Mouse (Mus musculus) embryonic fibroblast, embryonic 13.5 days (primary cell): ENCODE data around the gene Polrmt.

Source experiments
- CTCF ChIP-seq: IDR thresholded peaks from 2 replicates; pipeline ENCODE4 v1.5.1; 2011; ENCODE audit warnings: mild to moderate bottlenecking, control low read depth, low read length, moderate library complexity, borderline replicate concordance; ENCODE audit not compliant: insufficient read depth
- POLR2A ChIP-seq: IDR thresholded peaks from 2 replicates; pipeline ENCODE4 v1.6.1; 2011; ENCODE audit warnings: low read depth, mild to moderate bottlenecking, control low read depth, low read length, moderate library complexity

DNA sequence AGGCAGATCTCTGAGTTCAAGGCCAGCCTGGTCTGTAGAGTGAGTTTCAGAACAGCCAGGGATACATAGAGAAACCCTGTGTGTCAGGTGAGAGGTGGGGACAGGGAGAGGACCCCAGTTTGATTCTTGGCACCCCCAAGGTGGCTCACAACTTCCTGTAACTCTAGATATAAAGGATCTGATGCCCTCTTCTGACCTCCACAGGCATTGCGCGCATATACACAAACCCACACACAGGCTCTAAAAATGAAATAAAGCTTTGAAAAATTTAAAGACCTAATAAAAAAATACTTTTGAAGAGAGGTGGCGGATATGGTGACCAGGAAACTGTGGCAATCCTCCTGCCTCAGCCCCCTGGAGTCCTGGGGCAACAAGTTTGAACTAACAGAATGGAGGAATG is 49.5 kb upstream of the Polrmt start:
- TF ChIP-seq CTCF (no peak), POLR2A (no peak)
